Mouse (Mus musculus): Measurements from ENCODE around the gene Cul1. TPM values are rescaled to one million over a fixed set of nuclear protein-coding genes. Genes with fewer than 3 reads are reported as not detected.

Gene Cul1
- polyA plus RNA-seq, 1 experiment from 2014 or later = 126 TPM

DNA sequence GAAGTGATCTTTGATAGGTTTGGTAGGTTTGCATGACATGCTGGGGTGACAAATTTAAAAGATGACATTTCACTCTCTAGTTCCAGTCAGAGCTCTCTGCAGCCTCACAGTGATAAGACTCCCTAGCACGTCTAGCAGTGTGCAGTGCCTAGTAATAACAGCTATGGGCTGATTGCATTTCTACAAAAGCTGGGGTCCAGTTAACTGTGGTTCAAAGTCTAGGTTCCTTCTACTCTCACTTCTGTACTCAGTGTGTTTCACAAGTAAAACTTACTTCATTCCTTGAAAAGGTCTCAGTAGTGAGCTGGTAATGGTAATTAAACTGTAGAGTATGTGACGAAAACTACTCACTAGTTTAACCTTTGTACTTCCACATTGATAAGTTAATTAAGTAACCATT, 66.8 kb downstream of the Cul1 start:
- Histone ChIP-seq H3K4me1 (no peaks in the 10 kb centered on the region), H3K9ac (no peak overlapping the region), H3K27me3 (no peaks in the 10 kb centered on the region), H3K36me3 (peaks cover 91% of the 10 kb centered on the region), H3K27ac (no peak overlapping the region), H3K4me2 (no peak overlapping the region), H3K4me3 (no peak overlapping the region), H3K9me3 (no peaks in the 10 kb centered on the region)
- 92% methylated on average over 2 of the region's 2 CpGs for WGBS
- no peak for ATAC-seq (ENCODE audit: insufficient number of reproducible peaks, low FRiP score, low TSS enrichment, low read depth)

GRCm38 (mm10) chr6:47522431-47522830, 69.2 kb downstream of the Cul1 start:
- no peak overlapping the region for H3K9ac ChIP-seq
- no peak overlapping the region for H3K27ac ChIP-seq
- peaks cover 90% of the 10 kb centered on the region for H3K36me3 ChIP-seq
- no peak overlapping the region for H3K4me2 ChIP-seq
- H3K9me3 ChIP-seq = no peaks in the 10 kb centered on the region
- ATAC-seq (ENCODE audit: insufficient number of reproducible peaks, low FRiP score, low TSS enrichment, low read depth) = no peak
- WGBS = 91% methylated on average over 3 of the region's 3 CpGs
- no peaks in the 10 kb centered on the region for H3K27me3 ChIP-seq
- no peak overlapping the region for H3K4me3 ChIP-seq
- no peaks in the 10 kb centered on the region for H3K4me1 ChIP-seq

GRCm38 (mm10) chr6:47525041-47525440, 71.8 kb downstream of the Cul1 start:
- H3K36me3 ChIP-seq = peaks cover 85% of the 10 kb centered on the region
- H3K9ac ChIP-seq = no peak overlapping the region
- H3K4me2 ChIP-seq = no peak overlapping the region
- H3K27me3 ChIP-seq = no peaks in the 10 kb centered on the region
- no peak overlapping the region for H3K27ac ChIP-seq
- no peaks in the 10 kb centered on the region for H3K9me3 ChIP-seq
- WGBS = 83% methylated on average over 2 of the region's 2 CpGs
- no peak overlapping the region for H3K4me3 ChIP-seq
- H3K4me1 ChIP-seq = no peaks in the 10 kb centered on the region
- no peak for ATAC-seq (ENCODE audit: insufficient number of reproducible peaks, low FRiP score, low TSS enrichment, low read depth)

GRCm38 (mm10) chr6:47526446-47526845, 73.2 kb downstream of the Cul1 start:
- peaks cover 86% of the 10 kb centered on the region for H3K36me3 ChIP-seq
- H3K9ac ChIP-seq = no peak overlapping the region
- no peak overlapping the region for H3K27ac ChIP-seq
- H3K9me3 ChIP-seq = no peaks in the 10 kb centered on the region
- H3K4me1 ChIP-seq = no peaks in the 10 kb centered on the region
- ATAC-seq (ENCODE audit: insufficient number of reproducible peaks, low FRiP score, low TSS enrichment, low read depth) = no peak
- H3K27me3 ChIP-seq = no peaks in the 10 kb centered on the region
- no peak overlapping the region for H3K4me2 ChIP-seq
- 76% methylated on average over 4 of the region's 4 CpGs for WGBS
- H3K4me3 ChIP-seq = no peak overlapping the region

DNA sequence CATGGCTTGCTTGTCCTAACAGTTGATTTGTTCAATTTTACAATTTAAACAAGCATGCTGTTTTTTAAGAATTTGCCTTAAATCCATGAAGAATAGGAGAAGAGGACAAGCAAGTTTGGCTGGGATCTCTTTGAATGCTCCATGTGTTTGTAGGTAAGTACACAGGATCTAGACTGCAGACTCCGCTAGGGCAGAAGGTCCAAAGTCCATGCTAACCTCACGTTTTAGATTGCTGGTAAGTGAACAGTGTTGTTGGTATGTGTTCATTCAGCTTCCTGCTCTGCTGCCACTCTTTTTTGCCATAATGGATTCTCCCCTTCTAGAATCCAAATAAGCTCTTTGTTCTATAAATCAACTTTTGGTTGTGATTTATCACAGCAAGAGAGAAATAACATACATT, 73.9 kb downstream of the Cul1 start:
- Histone ChIP-seq H3K27ac (no peak overlapping the region), H3K36me3 (peaks cover 84% of the 10 kb centered on the region), H3K4me3 (no peak overlapping the region), H3K4me2 (no peak overlapping the region), H3K27me3 (no peaks in the 10 kb centered on the region), H3K4me1 (no peaks in the 10 kb centered on the region), H3K9me3 (no peaks in the 10 kb centered on the region), H3K9ac (no peak overlapping the region)
- 90% methylated on average over 2 of the region's 2 CpGs for WGBS
- no peak for ATAC-seq (ENCODE audit: insufficient number of reproducible peaks, low FRiP score, low TSS enrichment, low read depth)

DNA sequence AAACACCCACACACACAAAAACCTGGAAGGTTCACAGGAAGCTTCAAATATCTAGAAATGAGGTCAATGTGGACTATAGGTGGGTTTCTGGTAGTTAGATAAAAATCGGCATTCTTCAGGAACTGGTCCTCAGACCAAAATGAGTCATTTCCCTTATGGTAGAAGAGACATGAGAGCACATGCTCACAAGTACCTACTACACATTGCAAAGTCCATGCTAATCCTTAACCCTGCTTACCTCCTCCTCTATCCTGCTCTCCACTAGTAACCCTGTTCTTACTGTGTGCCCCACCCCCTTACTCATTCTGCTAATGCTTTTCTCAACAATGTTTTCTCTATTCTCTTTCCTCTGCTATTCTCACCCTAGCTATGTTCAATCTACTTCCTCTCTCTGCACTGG, 74.5 kb downstream of the Cul1 start:
- no peak overlapping the region for H3K9ac ChIP-seq
- no peak overlapping the region for H3K4me2 ChIP-seq
- ATAC-seq (ENCODE audit: insufficient number of reproducible peaks, low FRiP score, low TSS enrichment, low read depth) = no peak
- no peaks in the 10 kb centered on the region for H3K4me1 ChIP-seq
- peaks cover 83% of the 10 kb centered on the region for H3K36me3 ChIP-seq
- no peaks in the 10 kb centered on the region for H3K9me3 ChIP-seq
- no peaks in the 10 kb centered on the region for H3K27me3 ChIP-seq
- H3K27ac ChIP-seq = no peak overlapping the region
- 65% methylated on average over 1 of the region's 1 CpGs for WGBS
- H3K4me3 ChIP-seq = no peak overlapping the region

- peaks cover 71% of the 10 kb centered on the region for H3K36me3 ChIP-seq
- H3K9ac ChIP-seq = no peak overlapping the region
- H3K4me3 ChIP-seq = no peak overlapping the region
- no peaks in the 10 kb centered on the region for H3K4me1 ChIP-seq
- no peak for ATAC-seq (ENCODE audit: insufficient number of reproducible peaks, low FRiP score, low TSS enrichment, low read depth)
- 65% methylated on average over 1 of the region's 1 CpGs for WGBS
- no peak overlapping the region for H3K4me2 ChIP-seq
- no peak overlapping the region for H3K27ac ChIP-seq
- H3K27me3 ChIP-seq = no peaks in the 10 kb centered on the region
- no peaks in the 10 kb centered on the region for H3K9me3 ChIP-seq
Observed at GRCm38 (mm10) chr6:47532547-47532946, 79.3 kb downstream of the Cul1 start.

DNA sequence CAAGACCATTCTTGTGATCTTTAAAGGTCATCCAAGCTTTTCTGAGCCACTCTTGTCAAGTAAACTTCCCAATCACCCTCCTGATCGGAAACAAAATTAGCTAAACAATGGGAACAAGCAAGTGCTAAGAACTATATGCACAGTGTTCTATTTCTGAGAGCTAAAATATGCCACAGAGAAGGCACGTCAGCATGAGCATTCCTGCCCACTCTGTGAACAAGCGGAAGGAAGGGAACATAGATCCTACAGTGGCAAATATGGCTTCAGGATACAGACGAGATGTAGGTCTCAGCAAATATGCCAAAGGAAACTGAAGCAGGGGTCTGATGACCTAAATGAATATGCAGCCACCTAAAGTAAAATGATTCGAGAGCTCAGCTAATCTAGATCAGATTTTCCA, 82.1 kb downstream of the Cul1 start:
- Histone ChIP-seq H3K9me3 (no peaks in the 10 kb centered on the region), H3K36me3 (peaks cover 57% of the 10 kb centered on the region), H3K9ac (no peak overlapping the region), H3K27ac (no peak overlapping the region), H3K27me3 (no peaks in the 10 kb centered on the region), H3K4me1 (no peaks in the 10 kb centered on the region), H3K4me2 (no peak overlapping the region), H3K4me3 (no peak overlapping the region)
- no peak for ATAC-seq (ENCODE audit: insufficient number of reproducible peaks, low FRiP score, low TSS enrichment, low read depth)
- 88% methylated on average over 5 of the region's 5 CpGs for WGBS

GRCm38 (mm10) chr6:47552280-47552679, 99.1 kb downstream of the Cul1 start:
- 88% methylated on average over 4 of the region's 4 CpGs for WGBS

DNA sequence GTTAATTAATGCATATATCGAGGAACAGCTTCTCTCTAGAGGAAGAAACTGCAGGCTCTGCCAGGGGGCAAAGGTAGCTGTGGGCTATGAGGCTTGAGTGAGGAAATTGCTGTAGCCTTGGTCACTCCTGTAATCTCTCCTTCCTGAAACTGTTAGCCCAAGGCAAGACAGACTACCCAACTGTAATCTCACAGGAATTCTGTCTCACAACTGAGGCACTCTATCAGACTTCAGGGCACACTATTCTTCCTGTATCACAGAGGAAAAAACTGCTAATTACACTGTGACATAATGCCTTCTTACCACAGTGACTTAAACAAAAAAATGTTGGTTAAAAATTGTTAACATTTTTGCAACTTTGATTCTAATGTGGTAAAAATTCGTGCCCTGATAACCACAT, 106.1 kb downstream of the Cul1 start:
- 86% methylated on average over 2 of the region's 2 CpGs for WGBS
- Histone ChIP-seq H3K4me2 (no peak overlapping the region), H3K27me3 (no peaks in the 10 kb centered on the region), H3K4me1 (no peaks in the 10 kb centered on the region), H3K4me3 (no peak overlapping the region), H3K9me3 (no peaks in the 10 kb centered on the region), H3K9ac (no peak overlapping the region), H3K36me3 (peaks cover 34% of the 10 kb centered on the region), H3K27ac (no peak overlapping the region)
- no peak for ATAC-seq (ENCODE audit: insufficient number of reproducible peaks, low FRiP score, low TSS enrichment, low read depth)

More at GRCm38 (mm10) chr6:47552280-47552679, 99.1 kb downstream of the Cul1 start:
- no peak overlapping the region for H3K4me2 ChIP-seq
- no peak overlapping the region for H3K4me3 ChIP-seq
- no peak overlapping the region for H3K9ac ChIP-seq
- no peaks in the 10 kb centered on the region for H3K4me1 ChIP-seq
- no peak for ATAC-seq (ENCODE audit: insufficient number of reproducible peaks, low FRiP score, low TSS enrichment, low read depth)
- peaks cover 59% of the 10 kb centered on the region for H3K36me3 ChIP-seq
- no peak overlapping the region for H3K27ac ChIP-seq
- no peaks in the 10 kb centered on the region for H3K27me3 ChIP-seq
- no peaks in the 10 kb centered on the region for H3K9me3 ChIP-seq

DNA sequence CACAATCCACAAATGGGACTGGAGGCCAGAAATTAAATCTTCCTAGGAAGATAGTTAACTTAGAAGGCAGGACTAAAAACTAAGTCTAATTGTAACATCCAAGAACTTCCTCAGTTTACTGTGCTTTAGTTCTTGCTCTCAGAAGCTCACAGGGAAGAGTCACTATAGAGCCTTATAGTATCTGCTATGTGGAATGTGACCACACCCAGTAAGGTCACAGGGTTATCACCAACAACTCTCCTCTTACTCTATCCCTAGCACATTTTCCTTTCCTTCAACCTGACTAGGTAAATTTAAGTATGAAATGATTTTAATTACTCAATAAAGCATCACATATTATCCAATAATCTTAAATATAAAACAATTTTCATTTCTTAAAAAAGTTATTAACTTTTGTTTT, 107.2 kb downstream of the Cul1 start:
- no peak for ATAC-seq (ENCODE audit: insufficient number of reproducible peaks, low FRiP score, low TSS enrichment, low read depth)
- Histone ChIP-seq H3K4me1 (no peaks in the 10 kb centered on the region), H3K27ac (no peak overlapping the region), H3K9me3 (no peaks in the 10 kb centered on the region), H3K9ac (no peak overlapping the region), H3K36me3 (peaks cover 31% of the 10 kb centered on the region), H3K4me2 (no peak overlapping the region), H3K27me3 (no peaks in the 10 kb centered on the region), H3K4me3 (no peak overlapping the region)

GRCm38 (mm10) chr6:47560846-47561245, 107.6 kb downstream of the Cul1 start:
- H3K27me3 ChIP-seq = no peaks in the 10 kb centered on the region
- H3K9ac ChIP-seq = no peak overlapping the region
- 84% methylated on average over 2 of the region's 2 CpGs for WGBS
- no peak for ATAC-seq (ENCODE audit: insufficient number of reproducible peaks, low FRiP score, low TSS enrichment, low read depth)
- H3K27ac ChIP-seq = no peak overlapping the region
- peaks cover 26% of the 10 kb centered on the region for H3K36me3 ChIP-seq
- no peak overlapping the region for H3K4me3 ChIP-seq
- H3K4me1 ChIP-seq = no peaks in the 10 kb centered on the region
- no peaks in the 10 kb centered on the region for H3K9me3 ChIP-seq
- no peak overlapping the region for H3K4me2 ChIP-seq

DNA sequence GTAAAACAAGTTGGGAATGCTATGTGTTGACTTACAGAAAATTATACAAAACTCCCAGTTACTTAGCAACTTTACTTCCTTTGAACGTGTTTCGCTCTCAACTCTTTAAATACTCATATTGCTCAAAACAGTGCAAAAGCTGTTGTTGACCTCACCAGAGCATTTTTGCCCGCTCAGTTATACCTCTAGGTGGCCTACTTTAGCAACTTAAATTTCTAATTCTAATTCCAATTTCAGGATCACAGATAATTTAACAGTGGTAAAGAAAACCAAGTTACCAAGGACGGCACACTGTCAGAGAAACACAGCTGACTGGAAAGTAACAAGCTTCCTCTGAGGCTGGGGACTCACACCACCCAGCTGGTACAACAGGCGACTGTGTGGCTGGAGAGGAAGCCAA, 108.2 kb downstream of the Cul1 start:
- Histone ChIP-seq H3K4me2 (no peak overlapping the region), H3K36me3 (peaks cover 30% of the 10 kb centered on the region), H3K4me1 (no peaks in the 10 kb centered on the region), H3K9me3 (no peaks in the 10 kb centered on the region), H3K27ac (no peak overlapping the region), H3K9ac (no peak overlapping the region), H3K27me3 (no peaks in the 10 kb centered on the region), H3K4me3 (no peak overlapping the region)
- ATAC-seq (ENCODE audit: insufficient number of reproducible peaks, low FRiP score, low TSS enrichment, low read depth) = no peak
- 82% methylated on average over 5 of the region's 5 CpGs for WGBS

Data from limb, embryonic 15.5 days (tissue).